Mouse (Mus musculus): ENCODE results near the gene Lrrc28.

DNA sequence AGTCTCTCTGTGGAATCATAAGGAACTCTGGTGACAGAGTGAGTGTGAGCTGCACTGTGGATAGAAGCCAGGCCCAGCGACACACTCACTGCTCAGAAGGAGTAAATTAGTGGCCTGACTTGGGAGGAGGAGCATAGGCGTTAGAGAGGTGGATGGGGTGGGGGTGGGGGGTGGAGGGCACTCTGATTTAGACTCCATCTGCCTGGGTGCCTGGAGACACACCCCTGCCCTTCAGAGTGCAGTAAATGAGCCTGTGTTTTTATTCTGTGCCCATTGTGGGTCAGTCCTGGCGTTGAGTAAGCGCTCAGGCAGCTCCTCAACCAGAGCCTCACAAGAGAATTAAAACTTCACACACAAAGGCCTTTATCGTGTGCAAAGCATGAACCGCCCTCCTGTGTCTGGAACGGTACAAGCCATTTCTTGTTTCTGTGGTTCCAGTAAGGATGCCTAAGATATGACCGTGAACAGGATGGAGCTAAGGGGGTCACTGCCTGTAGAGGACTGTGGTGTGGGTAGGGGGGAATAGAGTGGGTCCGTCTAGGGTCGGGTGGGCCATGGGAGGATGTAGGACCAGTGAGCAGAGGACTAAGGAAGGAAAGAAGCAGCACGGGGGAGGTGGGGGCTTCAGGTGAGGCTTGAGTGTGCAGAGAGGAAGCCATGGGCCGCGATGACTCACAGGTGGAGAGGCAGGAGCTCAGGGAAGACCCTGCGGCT lies 19.1 kb upstream of the Lrrc28 start:
- TF ChIP-seq POLR2A (IDR thresholded peaks at IDR 0.05; ENCODE audit: borderline replicate concordance, extremely low read depth, insufficient read depth, insufficient read length, poor library complexity, severe bottlenecking) (no peak), CTCF (IDR thresholded peaks at IDR 0.05; ENCODE audit: borderline replicate concordance, extremely low read depth, insufficient read depth, insufficient read length) (no peak)
